Mouse (Mus musculus) large intestine, adult 2 months (tissue): Measurements from ENCODE around the gene Atp1a3. TPM values are rescaled to one million over a fixed set of nuclear protein-coding genes. Genes with fewer than 3 reads are reported as not detected.

Experiments used
- DNase-seq: peaks from one replicate; pipeline ENCODE4 v3.0.0-alpha.2; 2012; ENCODE audit warnings: low read depth, low spot score
- WGBS: fragments of 180-500 bp; shearing (Covaris S2); methylation state at CpG from one replicate; pipeline ENCODE4 v1.1.7; 2018; 5-methylcytosine and 5-hydroxymethylcytosine counted together
- polyA plus RNA-seq: library from polyadenylated mRNA; depleted of rRNA; stranded (reverse); fragments of >200 nt; gene quantifications from 2 replicates; pipeline ENCODE4 v1.2.3, GENCODE M21; 2012

Gene Atp1a3
- polyA plus RNA-seq, 1 experiment: 1.8 TPM

- DNase-seq: no peak
- WGBS: 72% methylated on average over 3 of the region's 3 CpGs
Measured at GRCm38 (mm10) chr7:25006171-25006570, 413 bp upstream of the Atp1a3 start.

GRCm38 (mm10) chr7:25004806-25005205 is 952 bp downstream of the Atp1a3 start:
- 39% methylated on average over 8 of the region's 9 CpGs for WGBS
- DNase-seq: no peak

- DNase-seq: no peak
- 84% methylated on average over 8 of the region's 8 CpGs for WGBS
Measured at GRCm38 (mm10) chr7:25003820-25004388, 1.9 kb downstream of the Atp1a3 start.

GRCm38 (mm10) chr7:25003291-25003690 is 2.5 kb downstream of the Atp1a3 start:
- 51% methylated on average over 11 of the region's 11 CpGs for WGBS
- no peak for DNase-seq

- no peak for DNase-seq
Measured at GRCm38 (mm10) chr7:25000711-25001110, 5.0 kb downstream of the Atp1a3 start.

GRCm38 (mm10) chr7:25000211-25000610 is 5.5 kb downstream of the Atp1a3 start:
- 59% methylated on average over 7 of the region's 7 CpGs for WGBS
- DNase-seq: no peak

More at GRCm38 (mm10) chr7:25000711-25001110, 5.0 kb downstream of the Atp1a3 start:
- 54% methylated on average over 12 of the region's 12 CpGs for WGBS

GRCm38 (mm10) chr7:24993081-24993480 is 12.7 kb downstream of the Atp1a3 start:
- DNase-seq: no peak
- 50% methylated on average over 6 of the region's 6 CpGs for WGBS

GRCm38 (mm10) chr7:24990478-24990877 is 15.3 kb downstream of the Atp1a3 start:
- WGBS: 79% methylated on average over 8 of the region's 8 CpGs

GRCm38 (mm10) chr7:24987941-24988340 is 17.8 kb downstream of the Atp1a3 start:
- no peak for DNase-seq
- WGBS: 72% methylated on average over 14 of the region's 14 CpGs

More at GRCm38 (mm10) chr7:24990478-24990877, 15.3 kb downstream of the Atp1a3 start:
- no peak for DNase-seq

GRCm38 (mm10) chr7:24985799-24986198 is 20.0 kb downstream of the Atp1a3 start:
- 65% methylated on average over 5 of the region's 5 CpGs for WGBS
- no peak for DNase-seq

GRCm38 (mm10) chr7:24984307-24984706 is 21.5 kb downstream of the Atp1a3 start:
- WGBS: 88% methylated on average over 2 of the region's 2 CpGs
- no peak for DNase-seq

GRCm38 (mm10) chr7:24983396-24983795 is 22.4 kb downstream of the Atp1a3 start:
- WGBS: 68% methylated on average over 5 of the region's 5 CpGs
- DNase-seq: no peak

- DNase-seq: no peak
- WGBS: 80% methylated on average over 7 of the region's 7 CpGs
Measured at GRCm38 (mm10) chr7:24980439-24980838, 25.3 kb downstream of the Atp1a3 start.

GRCm38 (mm10) chr7:24978781-24979180 is 27.0 kb downstream of the Atp1a3 start:
- no peak for DNase-seq
- 77% methylated on average over 7 of the region's 7 CpGs for WGBS

- WGBS: 32% methylated on average over 9 of the region's 9 CpGs
- DNase-seq: peak; percentile 27
Measured at GRCm38 (mm10) chr7:24974893-24975595, 30.7 kb downstream of the Atp1a3 start.

GRCm38 (mm10) chr7:24973902-24974301 is 31.9 kb downstream of the Atp1a3 start:
- DNase-seq: no peak
- 82% methylated on average over 5 of the region's 5 CpGs for WGBS

GRCm38 (mm10) chr7:24973208-24973607 is 32.5 kb downstream of the Atp1a3 start:
- 80% methylated on average over 4 of the region's 4 CpGs for whole genome bisulfite sequencing
- DNase-seq: no peak

- under 1% methylated on average over 45 of the region's 45 CpGs for WGBS
- DNase-seq: peak; percentile 98
Measured at GRCm38 (mm10) chr7:24971972-24972893, 33.5 kb downstream of the Atp1a3 start, which contains the start of gene Rabac1. Gene Rabac1 (minus strand): TSS chr7:24972754.

GRCm38 (mm10) chr7:24971261-24971971 is 34.3 kb downstream of the Atp1a3 start:
- 7% methylated on average over 19 of the region's 19 CpGs for WGBS

GRCm38 (mm10) chr7:24970341-24970740 is 35.4 kb downstream of the Atp1a3 start:
- no peak for DNase-seq
- WGBS: 97% methylated on average over 3 of the region's 3 CpGs

More at GRCm38 (mm10) chr7:24971261-24971971, 34.3 kb downstream of the Atp1a3 start:
- peak; percentile 13 for DNase-seq
